Mouse (Mus musculus) megakaryocyte, embryonic 14.5 days (primary cell): ENCODE measurements around the gene 0610010F05Rik.

Source experiments
- FLI1 ChIP-seq: IDR thresholded peaks from 2 replicates; pipeline ENCODE4 v1.6.1; 2012; ENCODE audit warnings: low read length, inconsistent platforms, mixed read lengths
- GATA1 ChIP-seq: IDR thresholded peaks from 3 replicates; pipeline ENCODE4 v1.6.1; 2012; ENCODE audit warnings: mixed read lengths, low read length, inconsistent platforms, borderline replicate concordance

DNA sequence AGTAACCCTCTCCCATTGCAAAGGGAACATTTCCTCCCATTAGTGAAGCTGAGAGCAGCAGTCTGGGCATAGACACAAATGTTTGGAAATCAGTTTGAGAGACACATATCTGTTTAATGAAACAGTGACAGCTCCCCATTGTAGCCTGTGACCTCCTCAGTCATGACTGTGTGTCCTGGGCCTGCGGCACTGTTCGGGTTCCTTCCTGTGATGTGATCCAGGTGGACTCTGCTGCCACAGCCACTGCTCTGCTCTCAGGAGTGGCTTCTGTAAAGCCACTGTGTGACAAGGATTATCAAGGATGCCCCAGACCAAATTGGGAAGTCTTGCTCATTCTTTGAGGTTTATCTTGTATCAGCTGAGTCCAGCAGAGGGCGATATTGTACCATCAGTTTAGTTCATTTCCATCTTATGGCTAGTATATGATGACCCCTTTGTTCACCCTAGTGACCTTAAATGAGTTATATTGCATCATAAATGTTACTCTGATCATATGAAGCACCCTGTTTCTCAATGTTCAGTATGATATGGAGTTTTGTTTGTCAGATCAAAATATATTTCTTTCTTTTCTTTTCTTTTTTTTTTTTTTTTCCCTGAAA lies 45.7 kb upstream of the 0610010F05Rik start:
- TF ChIP-seq FLI1, result no peak
- TF ChIP-seq GATA1, result no peak
